Mouse (Mus musculus): ENCODE results near the gene Bicdl1. TPM values are rescaled to one million over a fixed set of nuclear protein-coding genes. Genes with fewer than 3 reads are reported as not detected.
"Not testable (repeated sequence)": the region's sequence is repeated elsewhere in the genome, so short reads cannot be mapped to it uniquely, and the experiment has no call there.

Gene Bicdl1
- total RNA-seq (2021): 1 to 10 TPM; 6.1 to 6.7 TPM

- DNase-seq: peak; percentile 95
Observed at GRCm38 (mm10) chr5:115731001-115731731, at the start of gene Bicdl1. TSS of gene Bicdl1 (minus strand) at chr5:115731621.

- DNase-seq: no peak
Observed at GRCm38 (mm10) chr5:115776911-115777310, 45.5 kb upstream of the Bicdl1 start.

GRCm38 (mm10) chr5:115775350-115775749, 43.9 kb upstream of the Bicdl1 start:
- no peak for DNase-seq

DNA sequence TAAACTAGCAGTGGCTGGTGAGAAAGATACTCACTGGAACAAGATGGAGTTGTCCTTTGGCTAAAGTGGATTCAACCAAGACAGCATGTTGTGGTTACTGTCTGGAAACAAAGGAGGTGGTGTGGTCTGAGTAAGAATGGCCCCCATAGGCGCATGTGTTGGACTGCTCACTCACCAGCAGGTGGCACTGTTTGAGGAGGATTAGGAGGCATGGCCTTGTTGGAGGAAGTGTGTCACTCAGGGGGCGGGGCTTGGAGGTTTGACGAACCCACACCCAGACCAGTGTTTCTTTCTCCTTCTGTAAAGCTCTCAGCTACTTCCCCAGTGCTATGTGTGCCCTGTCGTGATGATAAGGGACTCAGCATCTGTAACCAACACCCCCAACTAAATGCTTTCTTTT, 38.6 kb upstream of the Bicdl1 start:
- no peak for DNase-seq

DNA sequence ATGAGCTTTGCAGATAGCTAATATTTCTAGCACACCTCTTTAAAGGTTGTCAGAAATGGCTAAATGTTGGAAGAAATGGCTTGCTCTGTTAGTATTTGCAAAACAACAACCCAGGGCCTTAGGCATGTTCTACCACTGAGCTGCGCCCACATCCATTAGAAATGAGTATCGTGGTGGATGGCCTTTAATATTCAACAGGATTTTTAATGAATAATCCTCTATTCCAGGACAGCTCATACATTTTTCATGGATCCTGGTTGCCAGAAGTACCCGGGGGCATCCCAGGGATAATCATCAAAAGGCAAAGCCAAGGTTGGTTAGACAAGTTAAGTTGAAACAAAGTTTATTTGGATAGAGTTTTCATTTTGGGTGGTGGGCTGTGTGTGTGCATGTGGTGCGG, 37.7 kb upstream of the Bicdl1 start:
- DNase-seq: no peak

- no peak for DNase-seq
Observed at GRCm38 (mm10) chr5:115766821-115767220, 35.4 kb upstream of the Bicdl1 start.

DNA sequence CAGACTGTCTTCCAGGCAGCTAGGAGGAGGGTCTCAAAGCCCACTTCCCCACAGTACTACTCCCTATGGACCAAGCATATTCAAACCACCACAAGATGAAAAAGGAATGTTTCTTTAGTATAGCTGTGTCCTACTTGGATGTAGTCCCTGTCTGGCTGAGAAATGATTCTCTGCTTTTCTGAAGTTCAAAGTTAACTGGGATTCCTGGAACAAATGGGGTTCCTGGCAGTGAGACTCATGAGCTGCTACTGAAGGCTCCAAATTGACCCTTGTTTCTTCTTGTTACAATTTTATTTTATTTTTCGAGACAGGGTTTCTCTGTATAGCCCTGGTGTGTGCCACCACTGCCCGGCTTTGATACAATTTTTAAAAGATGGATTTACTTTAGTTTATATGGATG, 32.6 kb upstream of the Bicdl1 start:
- DNase-seq: no peak

- no peak for DNase-seq
Observed at GRCm38 (mm10) chr5:115760903-115761302, 29.5 kb upstream of the Bicdl1 start.

DNA sequence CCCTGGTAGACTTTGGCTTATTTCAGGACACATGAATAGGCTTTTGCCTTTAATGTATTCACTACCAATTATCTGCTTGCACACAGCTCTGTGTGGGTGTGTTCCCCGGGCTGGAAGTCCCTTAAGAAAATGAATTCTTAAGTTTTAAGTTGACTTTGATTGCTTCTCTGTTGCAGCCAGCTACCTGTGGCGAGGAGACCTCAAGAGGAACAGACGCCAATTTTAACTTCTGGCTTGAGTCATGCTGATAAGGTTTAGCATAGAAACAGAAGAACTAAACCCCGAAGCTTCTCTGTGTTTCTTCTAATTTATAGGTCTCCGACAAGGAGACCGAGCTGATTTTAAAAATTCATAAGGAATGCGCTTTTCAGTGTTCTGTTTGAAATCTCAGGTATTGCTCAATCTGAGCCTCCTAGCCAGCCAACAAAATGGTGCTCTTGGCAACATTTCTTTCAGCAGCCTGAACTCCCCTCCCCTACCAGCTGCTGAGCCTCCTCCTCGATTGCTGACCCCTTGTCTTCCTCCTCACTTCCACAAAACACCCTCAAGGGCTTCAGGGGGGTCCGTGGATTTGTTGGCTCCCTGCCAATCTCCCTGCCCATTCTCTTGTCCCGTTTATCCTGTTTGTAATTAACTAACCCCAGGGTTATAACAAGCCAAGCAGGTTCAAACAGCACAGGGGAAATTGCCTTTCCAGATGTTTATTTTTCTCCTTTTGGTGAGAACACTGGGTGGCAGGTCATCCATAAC, 27.2 kb upstream of the Bicdl1 start:
- no peak for DNase-seq

- DNase-seq: no peak
Observed at GRCm38 (mm10) chr5:115757516-115757915, 26.1 kb upstream of the Bicdl1 start.

DNA sequence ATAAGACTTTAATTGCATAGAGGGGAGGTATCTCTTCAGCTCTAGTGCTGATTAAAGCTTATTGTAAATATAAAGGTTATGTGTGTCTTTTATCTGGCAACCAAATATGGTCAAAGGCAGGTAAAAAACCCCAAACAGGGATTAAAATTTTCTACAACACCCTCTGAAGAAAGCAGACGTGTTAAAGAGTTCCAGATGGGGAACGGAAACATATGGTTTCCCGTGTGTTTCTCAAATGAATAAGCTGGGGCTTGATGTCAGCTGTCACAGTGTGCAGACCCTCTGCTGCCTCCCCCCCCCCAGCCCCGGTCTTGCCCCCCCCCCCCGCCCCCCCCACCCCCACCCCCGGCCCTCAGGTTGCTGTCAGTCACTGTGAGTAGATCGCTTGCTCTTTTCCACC, 24.1 kb upstream of the Bicdl1 start:
- no peak for DNase-seq

DNA sequence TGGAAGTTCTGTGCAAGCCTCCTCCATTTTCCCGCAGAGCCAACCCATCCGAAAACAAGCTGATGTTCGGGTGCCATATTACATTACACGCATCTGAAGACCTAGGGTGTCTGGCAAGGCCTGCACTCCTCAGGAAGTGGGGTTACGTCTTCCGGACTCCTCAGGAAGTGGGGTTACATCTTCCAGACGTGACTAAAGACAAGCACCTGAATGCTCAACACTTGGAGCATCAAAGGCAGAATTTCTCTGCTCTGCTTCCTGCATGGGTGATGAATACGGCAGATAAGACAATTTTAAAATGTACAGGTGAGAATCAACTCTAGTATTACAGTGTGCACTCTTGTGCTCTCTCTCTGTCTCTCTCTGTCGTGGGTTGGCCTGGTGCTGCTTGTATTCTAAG, 23.4 kb upstream of the Bicdl1 start:
- no peak for DNase-seq

DNA sequence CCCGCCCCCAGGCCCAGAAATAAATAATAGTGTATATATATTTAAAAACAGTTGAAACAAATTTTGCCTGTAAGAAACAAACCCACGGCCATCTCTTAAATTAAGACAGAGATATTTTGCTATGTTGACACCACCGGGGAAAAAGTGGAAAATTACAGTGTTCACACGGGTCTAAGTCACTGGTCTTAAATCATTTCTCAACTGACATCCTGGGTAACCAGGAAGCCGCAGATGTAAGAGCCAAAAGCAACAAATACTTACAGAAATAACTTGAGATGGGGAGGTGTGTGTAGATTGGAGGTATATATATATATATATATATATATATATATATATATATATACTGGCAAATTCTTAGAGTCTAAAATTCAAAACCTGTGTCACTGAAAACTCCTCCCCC, 21.5 kb upstream of the Bicdl1 start:
- DNase-seq: no peak

- DNase-seq: not testable (repeated sequence)
Observed at GRCm38 (mm10) chr5:115751916-115752315, 20.5 kb upstream of the Bicdl1 start.

- no peak for DNase-seq
Observed at GRCm38 (mm10) chr5:115748316-115748715, 16.9 kb upstream of the Bicdl1 start.

- no peak for DNase-seq
Observed at GRCm38 (mm10) chr5:115745319-115745718, 13.9 kb upstream of the Bicdl1 start.

DNA sequence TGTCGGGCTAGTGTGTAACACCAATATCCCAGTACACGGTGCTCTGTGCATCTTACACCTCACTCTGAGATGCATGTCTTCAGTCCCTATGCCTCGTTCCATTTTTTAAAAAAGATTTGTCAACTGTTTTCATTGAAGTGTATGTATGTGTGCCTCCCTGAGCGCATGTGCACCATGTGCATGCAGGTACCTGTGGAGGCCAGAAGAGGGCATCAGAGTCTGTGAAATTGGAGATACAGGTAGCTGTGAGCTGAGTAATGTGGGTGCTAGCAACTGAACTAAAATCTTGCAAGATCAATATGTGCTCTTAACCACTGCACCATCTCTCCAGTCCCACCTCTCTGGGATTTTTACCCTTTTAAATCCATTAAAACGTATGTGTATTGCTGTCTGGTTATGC, 6.6 kb upstream of the Bicdl1 start:
- no peak for DNase-seq

DNA sequence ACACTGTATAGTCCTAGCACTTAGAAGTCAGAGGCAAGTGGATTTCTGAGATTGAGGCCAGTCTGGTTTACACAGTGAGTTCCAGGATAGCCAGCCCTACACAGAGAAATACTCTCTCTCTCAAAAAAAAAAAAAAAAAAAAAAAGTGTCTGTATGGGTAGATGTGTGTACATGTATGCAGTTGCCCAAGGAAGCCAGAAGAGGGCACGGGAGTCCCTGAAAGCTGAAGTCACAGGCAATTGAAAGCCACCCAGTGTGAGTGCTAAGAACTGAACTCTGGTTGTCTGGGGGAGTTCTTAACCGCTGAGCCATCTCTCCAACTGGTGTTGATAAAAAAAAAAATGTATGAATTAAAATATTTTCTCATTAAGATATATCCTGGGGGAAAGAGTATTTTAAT, 3.1 kb upstream of the Bicdl1 start:
- no peak for DNase-seq

DNA sequence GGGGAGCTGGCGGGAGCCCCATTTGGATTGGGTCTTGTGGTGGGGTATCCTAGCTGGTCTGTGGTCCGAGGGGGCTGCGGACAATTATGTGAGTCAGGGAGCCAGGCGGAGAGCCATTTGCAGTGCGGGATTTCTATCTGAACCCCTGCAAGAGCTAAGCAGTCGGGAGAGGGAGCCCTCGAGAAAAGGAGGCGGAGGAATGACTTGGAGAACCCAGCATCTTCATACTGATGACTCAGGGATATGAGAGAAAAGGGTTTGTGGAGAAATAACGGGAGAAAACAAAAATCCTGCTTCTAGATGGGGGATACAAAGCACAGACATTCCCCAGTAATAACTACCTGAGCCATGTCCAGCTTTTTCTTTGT, 1.4 kb upstream of the Bicdl1 start:
- DNase-seq: no peak

- peak; percentile 72 for DNase-seq
Observed at GRCm38 (mm10) chr5:115732176-115732848, 891 bp upstream of the Bicdl1 start.

DNA sequence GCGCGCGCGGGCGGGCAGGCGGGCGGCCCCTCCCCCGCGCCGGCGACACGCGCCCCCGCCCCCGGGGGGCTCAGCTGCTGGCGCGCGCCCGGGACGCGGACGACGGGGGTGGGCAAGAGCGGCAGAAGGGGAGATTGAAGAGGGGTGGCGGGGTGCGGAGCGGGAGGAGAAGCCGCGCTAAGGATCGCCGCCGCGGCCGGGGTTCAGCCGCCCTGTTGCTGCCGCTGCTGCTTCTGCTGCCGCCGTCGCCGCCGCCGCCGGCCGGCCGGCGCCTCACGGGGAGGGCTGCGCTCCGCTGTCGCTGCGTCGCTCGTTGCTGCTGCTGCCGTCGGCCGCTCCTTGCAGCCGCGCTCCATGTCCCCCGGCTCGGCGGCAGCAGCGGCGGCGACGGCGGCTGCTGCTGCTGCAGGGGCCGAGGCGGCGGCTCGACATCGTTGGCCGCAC, 333 bp upstream of the Bicdl1 start:
- peak; percentile 9 for DNase-seq

- no peak for DNase-seq
Observed at GRCm38 (mm10) chr5:115730314-115730713, 1.1 kb downstream of the Bicdl1 start.

- DNase-seq: no peak
Observed at GRCm38 (mm10) chr5:115726581-115726980, 4.8 kb downstream of the Bicdl1 start.

- no peak for DNase-seq
Observed at GRCm38 (mm10) chr5:115726019-115726418, 5.4 kb downstream of the Bicdl1 start.
